Mouse (Mus musculus) neural tube, embryonic 12.5 days (tissue): Measurements from ENCODE around the gene 1700023F06Rik. TPM values are rescaled to one million over a fixed set of nuclear protein-coding genes. Genes with fewer than 3 reads are reported as not detected.
A peak's percentile ranks its signal among the peaks of the same experiment; 100 is the strongest.

Source experiments
- ATAC-seq: fragments of 200-750 bp; cut with Nextera tagmentation; 2 replicates; pipeline ENCODE4 v1.8.0; 2017; ENCODE audit warnings: low read depth, mild to moderate bottlenecking, moderate TSS enrichment, moderate library complexity; ENCODE audit not compliant: low FRiP score
- H3K27ac ChIP-seq: fragments of 300-500 bp; sonication (generic); 2 replicates; pipeline ENCODE4 v1.5.1; 2016
- H3K27me3 ChIP-seq: fragments of 300-500 bp; sonication (generic); replicated peaks from 2 replicates; pipeline ENCODE4 v1.6.1; 2016; ENCODE audit warnings: mild to moderate bottlenecking
- H3K36me3 ChIP-seq: fragments of 300-500 bp; sonication (generic); 2 replicates; pipeline ENCODE4 v1.6.1; 2016; ENCODE audit warnings: mild to moderate bottlenecking
- H3K4me1 ChIP-seq: fragments of 300-500 bp; sonication (generic); 2 replicates; pipeline ENCODE4 v1.6.1; 2016
- H3K4me2 ChIP-seq: fragments of 300-500 bp; sonication (generic); replicated peaks from 2 replicates; pipeline ENCODE4 v1.6.1; 2016; ENCODE audit warnings: mild to moderate bottlenecking
- H3K4me3 ChIP-seq: fragments of 300-500 bp; sonication (generic); 2 replicates; pipeline ENCODE4 v1.5.1; 2016
- H3K9ac ChIP-seq: fragments of 300-500 bp; sonication (generic); 2 replicates; pipeline ENCODE4 v1.6.1; 2016; ENCODE audit warnings: mild to moderate bottlenecking
- H3K9me3 ChIP-seq: fragments of 300-500 bp; sonication (generic); 2 replicates; pipeline ENCODE4 v1.6.1; 2016; ENCODE audit warnings: mild to moderate bottlenecking
- WGBS: fragments of 180-500 bp; shearing (Covaris S2); methylation state at CpG from one replicate; pipeline ENCODE4 v1.1.7; 2016; 5-methylcytosine and 5-hydroxymethylcytosine counted together
- polyA plus RNA-seq: library from polyadenylated mRNA; unstranded; fragments of >200 nt; fragmentation: Nextera tagmentation; extraction: Ambion mirVana; gene quantifications from 2 replicates; pipeline ENCODE4 v1.2.1, GENCODE M21; 2016

Gene 1700023F06Rik
- polyA plus RNA-seq, 1 experiment from 2014 or later, result 0.39 TPM

- Histone ChIP-seq H3K27ac (no peak overlapping the region), H3K4me2 (no peak overlapping the region), H3K27me3 (peaks cover 9% of the 10 kb centered on the region), H3K4me3 (no peak overlapping the region), H3K36me3 (peaks cover 37% of the 10 kb centered on the region), H3K9me3 (no peaks in the 10 kb centered on the region), H3K4me1 (peaks cover 10% of the 10 kb centered on the region), H3K9ac (no peak overlapping the region)
- 88% methylated on average over 4 of the region's 4 CpGs for WGBS
- no peak for ATAC-seq
Observed at GRCm38 (mm10) chr11:103219995-103220394, 11.6 kb upstream of the 1700023F06Rik start.

DNA sequence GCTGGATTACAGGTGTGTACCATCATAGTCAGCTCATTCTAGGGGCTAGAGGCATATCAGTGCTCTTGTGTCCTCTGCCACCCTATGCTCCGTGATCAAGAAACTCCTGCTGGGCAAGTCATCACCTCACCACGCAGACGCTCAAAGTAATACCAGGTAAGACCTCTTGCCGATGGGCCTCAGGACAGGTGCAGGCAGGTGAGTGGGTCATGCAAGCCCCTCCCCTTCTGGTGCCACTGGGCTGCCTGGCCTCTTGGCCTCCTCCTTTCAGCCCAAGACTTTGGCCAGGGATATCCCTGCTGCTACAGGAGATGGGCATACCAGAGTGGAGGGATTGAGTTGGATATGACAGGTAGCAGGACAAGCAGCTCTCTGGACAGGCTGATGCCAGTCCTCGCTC lies 10.9 kb upstream of the 1700023F06Rik start:
- no peak for ATAC-seq
- Histone ChIP-seq H3K36me3 (peaks cover 30% of the 10 kb centered on the region), H3K4me1 (peaks cover 10% of the 10 kb centered on the region), H3K9me3 (no peaks in the 10 kb centered on the region), H3K4me3 (no peak overlapping the region), H3K27me3 (peaks cover 9% of the 10 kb centered on the region), H3K4me2 (no peak overlapping the region), H3K9ac (no peak overlapping the region), H3K27ac (no peak overlapping the region)
- WGBS, result 93% methylated on average over 5 of the region's 5 CpGs

DNA sequence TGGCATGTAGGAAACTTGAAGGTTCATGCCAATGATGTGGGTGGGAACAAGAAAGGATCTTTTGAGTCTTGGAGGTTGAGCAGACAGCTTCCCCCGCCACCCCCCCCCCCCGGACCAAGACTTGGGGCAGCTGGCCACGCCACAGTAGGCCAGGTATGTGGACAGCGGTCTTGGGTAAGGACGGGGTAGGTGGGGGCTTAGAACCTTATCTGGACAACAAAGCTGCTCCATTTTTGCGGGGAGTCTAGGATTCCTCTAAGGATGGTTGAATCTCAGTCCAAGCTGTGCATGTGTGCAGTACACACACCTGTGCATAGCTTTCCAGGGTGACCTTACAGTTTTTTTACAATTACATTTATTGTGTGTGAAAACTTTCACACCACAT lies 10.2 kb upstream of the 1700023F06Rik start:
- peak overlapping the region; percentile 93 for H3K4me2 ChIP-seq
- H3K4me1 ChIP-seq, result peaks cover 10% of the 10 kb centered on the region
- peak; percentile 37; the same call in 1 of the 2 replicates for ATAC-seq
- no peak overlapping the region for H3K27ac ChIP-seq
- H3K9me3 ChIP-seq, result peaks cover 4% of the 10 kb centered on the region; the same call in 1 of the 2 replicates
- WGBS, result 25% methylated on average over 6 of the region's 6 CpGs
- peaks cover 9% of the 10 kb centered on the region for H3K27me3 ChIP-seq
- peak overlapping the region; percentile 47 for H3K4me3 ChIP-seq
- peak overlapping the region; percentile 52 for H3K9ac ChIP-seq
- H3K36me3 ChIP-seq, result peaks cover 23% of the 10 kb centered on the region; the same call in 1 of the 2 replicates

DNA sequence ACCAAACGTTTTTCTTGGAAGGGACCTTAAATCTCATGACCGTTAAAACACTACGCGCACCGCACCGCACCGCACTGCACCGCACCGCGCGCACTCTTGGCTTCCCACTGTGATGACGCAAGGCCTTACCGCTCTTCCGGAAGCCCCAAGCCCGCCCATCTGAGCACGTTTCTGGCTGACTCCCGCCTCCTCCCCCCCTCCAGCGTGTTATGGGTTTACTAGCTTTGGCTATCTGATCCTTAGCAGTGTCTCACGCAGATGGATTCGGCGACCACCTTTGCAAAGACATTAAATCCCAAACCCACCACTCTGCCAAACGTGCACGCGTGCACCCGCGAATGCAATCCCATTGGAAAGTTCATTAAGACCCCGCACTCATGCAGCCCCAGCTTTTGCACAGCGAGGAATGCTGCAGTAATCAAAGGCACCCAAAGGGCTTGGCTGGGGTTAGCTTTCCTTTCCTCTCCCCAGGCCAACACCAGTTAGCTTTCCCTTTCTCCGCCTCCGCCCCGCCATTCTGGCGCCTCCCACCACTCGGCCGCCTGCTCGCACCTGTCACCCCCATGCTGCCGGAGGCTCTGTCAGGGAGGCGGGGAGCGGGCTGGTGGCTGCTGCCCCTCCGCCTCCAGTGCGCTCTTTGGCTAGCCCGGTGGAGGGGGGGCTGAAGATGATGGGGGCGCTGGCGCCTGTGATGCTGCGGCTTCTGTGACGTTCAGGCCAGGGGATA lies 9.6 kb upstream of the 1700023F06Rik start, which contains the start of gene Spata32:
Spata32 (minus strand) TSS at position 643 of the 727 bp plus-strand sequence.
- peaks cover 9% of the 10 kb centered on the region for H3K27me3 ChIP-seq
- H3K4me1 ChIP-seq, result peaks cover 10% of the 10 kb centered on the region
- peak within 1 kb of the TSS; percentile 93 for H3K4me2 ChIP-seq
- peak within 1 kb of the TSS; percentile 47 for H3K4me3 ChIP-seq
- under 1% methylated on average over 45 of the region's 45 CpGs for WGBS
- no peak within 1 kb of the TSS for H3K27ac ChIP-seq
- H3K9ac ChIP-seq, result peak within 1 kb of the TSS; percentile 52
- H3K36me3 ChIP-seq, result peaks cover 18% of the 10 kb centered on the region; the same call in 1 of the 2 replicates
- ATAC-seq, result peak; percentile 89
- H3K9me3 ChIP-seq, result peaks cover 4% of the 10 kb centered on the region; the same call in 1 of the 2 replicates

- no peak overlapping the region for H3K4me2 ChIP-seq
- H3K4me1 ChIP-seq, result peaks cover 10% of the 10 kb centered on the region
- H3K4me3 ChIP-seq, result no peak overlapping the region
- peaks cover 11% of the 10 kb centered on the region for H3K27me3 ChIP-seq
- peaks cover 4% of the 10 kb centered on the region; the same call in 1 of the 2 replicates for H3K9me3 ChIP-seq
- ATAC-seq, result no peak
- WGBS, result 81% methylated on average over 1 of the region's 1 CpGs
- no peak overlapping the region for H3K27ac ChIP-seq
- H3K9ac ChIP-seq, result no peak overlapping the region
- H3K36me3 ChIP-seq, result peaks cover 5% of the 10 kb centered on the region; the same call in 1 of the 2 replicates
Observed at GRCm38 (mm10) chr11:103215355-103215754, 7.0 kb upstream of the 1700023F06Rik start.

GRCm38 (mm10) chr11:103213712-103214111 lies 5.4 kb upstream of the 1700023F06Rik start:
- peaks cover 13% of the 10 kb centered on the region for H3K27me3 ChIP-seq
- no peak overlapping the region for H3K27ac ChIP-seq
- ATAC-seq, result no peak
- H3K9ac ChIP-seq, result no peak overlapping the region
- H3K36me3 ChIP-seq, result no peaks in the 10 kb centered on the region
- H3K4me3 ChIP-seq, result no peak overlapping the region
- H3K4me2 ChIP-seq, result no peak overlapping the region
- WGBS, result 80% methylated on average over 5 of the region's 5 CpGs
- H3K4me1 ChIP-seq, result peaks cover 10% of the 10 kb centered on the region
- peaks cover 4% of the 10 kb centered on the region; the same call in 1 of the 2 replicates for H3K9me3 ChIP-seq

DNA sequence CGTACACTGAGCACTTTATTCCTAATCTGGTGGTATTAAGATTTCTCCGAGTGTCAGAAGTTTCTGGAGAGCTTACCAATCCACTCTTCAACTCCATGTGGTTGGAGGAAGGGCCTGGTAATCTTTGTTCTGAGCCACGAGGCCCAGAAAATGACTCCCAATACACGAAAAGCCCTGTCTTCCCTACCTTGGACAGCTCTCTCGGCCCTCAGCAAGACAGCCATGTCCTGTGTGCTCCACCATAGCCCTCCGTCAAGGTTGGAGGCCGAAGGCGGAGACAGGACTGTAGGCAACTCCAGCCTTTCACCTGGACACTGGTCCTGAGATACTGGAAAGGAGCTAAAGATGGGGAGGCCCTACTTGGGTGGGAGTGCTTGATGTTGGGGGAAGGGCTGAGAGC lies 1.9 kb upstream of the 1700023F06Rik start:
- Histone ChIP-seq H3K4me1 (no peaks in the 10 kb centered on the region), H3K27me3 (0 out of 2 replicates have a peak, but pooled peaks cover 4% of the 10 kb centered on the region), H3K9ac (no peak overlapping the region), H3K27ac (no peak overlapping the region), H3K4me3 (no peak overlapping the region), H3K9me3 (peaks cover 4% of the 10 kb centered on the region; the same call in 1 of the 2 replicates), H3K4me2 (no peak overlapping the region), H3K36me3 (no peaks in the 10 kb centered on the region)
- no peak for ATAC-seq
- 76% methylated on average over 8 of the region's 8 CpGs for WGBS

GRCm38 (mm10) chr11:103206203-103206602 lies 2.2 kb downstream of the 1700023F06Rik start:
- H3K27ac ChIP-seq, result no peak overlapping the region
- 88% methylated on average over 6 of the region's 6 CpGs for WGBS
- no peaks in the 10 kb centered on the region for H3K9me3 ChIP-seq
- H3K4me1 ChIP-seq, result no peaks in the 10 kb centered on the region
- no peak overlapping the region for H3K4me3 ChIP-seq
- no peaks in the 10 kb centered on the region for H3K36me3 ChIP-seq
- no peak for ATAC-seq
- no peak overlapping the region for H3K4me2 ChIP-seq
- peaks cover 16% of the 10 kb centered on the region for H3K27me3 ChIP-seq
- no peak overlapping the region for H3K9ac ChIP-seq

GRCm38 (mm10) chr11:103202376-103202775 lies 6.0 kb downstream of the 1700023F06Rik start:
- Histone ChIP-seq H3K4me2 (no peak overlapping the region), H3K27ac (no peak overlapping the region), H3K9ac (no peak overlapping the region), H3K4me3 (no peak overlapping the region), H3K9me3 (no peaks in the 10 kb centered on the region), H3K4me1 (peaks cover 11% of the 10 kb centered on the region), H3K27me3 (peaks cover 50% of the 10 kb centered on the region), H3K36me3 (no peaks in the 10 kb centered on the region)
- ATAC-seq, result no peak

GRCm38 (mm10) chr11:103201664-103202063 lies 6.7 kb downstream of the 1700023F06Rik start:
- no peak overlapping the region for H3K27ac ChIP-seq
- no peaks in the 10 kb centered on the region for H3K36me3 ChIP-seq
- H3K4me2 ChIP-seq, result no peak overlapping the region
- H3K9ac ChIP-seq, result no peak overlapping the region
- H3K4me3 ChIP-seq, result no peak overlapping the region
- no peaks in the 10 kb centered on the region for H3K9me3 ChIP-seq
- 34% methylated on average over 6 of the region's 6 CpGs for WGBS
- peaks cover 57% of the 10 kb centered on the region for H3K27me3 ChIP-seq
- peaks cover 11% of the 10 kb centered on the region for H3K4me1 ChIP-seq
- ATAC-seq, result no peak

DNA sequence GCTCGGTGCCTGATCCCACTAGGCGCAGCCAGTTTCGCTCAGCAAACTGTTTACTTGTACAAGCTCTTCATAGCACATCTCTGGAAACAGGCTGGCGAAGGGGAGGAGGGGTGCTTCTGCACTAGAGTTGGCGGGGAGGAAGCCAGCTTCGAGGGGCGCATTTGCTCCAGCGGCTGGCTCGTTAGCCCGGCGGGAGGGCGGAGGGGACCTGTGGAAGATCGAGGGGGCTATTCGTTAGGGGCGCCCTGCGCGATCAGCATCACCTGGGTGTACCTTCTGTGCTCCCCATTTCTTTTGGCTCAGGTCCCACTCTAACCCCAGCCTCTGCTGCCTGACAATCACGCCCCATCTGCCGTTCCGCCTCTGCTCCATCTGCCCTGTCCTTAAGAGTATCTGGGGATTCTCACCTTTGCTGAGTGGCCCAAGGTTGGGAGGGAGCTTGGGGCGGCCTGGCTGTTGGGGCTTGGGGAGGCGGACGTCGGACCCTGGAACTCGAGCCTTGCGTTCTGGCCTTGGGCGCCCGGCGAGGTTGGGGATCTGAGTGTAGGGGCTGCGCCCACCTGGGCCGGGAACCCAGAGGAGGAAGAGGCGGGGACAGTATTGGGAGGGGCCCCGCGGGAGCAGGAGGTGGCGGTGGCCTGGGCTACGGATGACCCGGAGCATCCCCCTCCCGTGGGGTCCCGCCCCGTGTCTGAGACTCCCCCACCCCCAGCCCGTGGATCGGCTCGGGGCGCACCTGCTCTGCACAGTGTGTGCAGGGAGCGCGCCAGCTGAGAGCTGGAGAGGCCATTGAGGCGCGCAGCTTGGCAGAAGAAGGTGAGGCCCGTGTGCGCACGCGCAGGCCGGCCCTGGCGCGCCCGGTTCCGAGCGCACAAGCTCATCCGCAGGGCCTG lies 9.2 kb downstream of the 1700023F06Rik start:
- H3K27ac ChIP-seq, result no peak overlapping the region
- 0 out of 2 replicates have a peak, but pooled peaks have one; percentile 29 for ATAC-seq

GRCm38 (mm10) chr11:103198339-103198738 lies 10.0 kb downstream of the 1700023F06Rik start:
- 4% methylated on average over 16 of the region's 16 CpGs for WGBS
- Histone ChIP-seq H3K9me3 (no peaks in the 10 kb centered on the region), H3K9ac (no peak overlapping the region), H3K27ac (no peak overlapping the region), H3K4me3 (0 out of 2 replicates have a peak overlapping the region, but pooled peaks have one; percentile 9), H3K27me3 (peaks cover 91% of the 10 kb centered on the region), H3K4me1 (peaks cover 13% of the 10 kb centered on the region), H3K4me2 (peak overlapping the region; percentile 70; the same call in 1 of the 2 replicates), H3K36me3 (no peaks in the 10 kb centered on the region)
- ATAC-seq, result no peak

More for the DNA sequence above, 9.2 kb downstream of the 1700023F06Rik start:
- 1% methylated on average over 53 of the region's 59 CpGs for WGBS
- H3K4me1 ChIP-seq, result peaks cover 11% of the 10 kb centered on the region
- H3K36me3 ChIP-seq, result no peaks in the 10 kb centered on the region
- H3K4me3 ChIP-seq, result peak overlapping the region; percentile 40
- H3K9ac ChIP-seq, result peak overlapping the region; percentile 49
- peaks cover 83% of the 10 kb centered on the region for H3K27me3 ChIP-seq
- no peaks in the 10 kb centered on the region for H3K9me3 ChIP-seq
- peak overlapping the region; percentile 70 for H3K4me2 ChIP-seq
